Mouse (Mus musculus) lung, postnatal 0 days (tissue): Measurements from ENCODE around the gene Wdtc1. TPM values are rescaled to one million over a fixed set of nuclear protein-coding genes. Genes with fewer than 3 reads are reported as not detected.

ENCODE experiments used
- ATAC-seq: fragments of 200-750 bp; cut with Nextera tagmentation; 2 replicates; pipeline ENCODE4 v1.8.0; 2017; ENCODE audit warnings: moderate library complexity
- DNase-seq: peaks from one replicate; pipeline ENCODE4 v3.0.0-alpha.2; 2016; ENCODE audit warnings: low spot score
- H3K27ac ChIP-seq: fragments of 300-500 bp; sonication (generic); 2 replicates; pipeline ENCODE4 v1.5.1; 2014; ENCODE audit warnings: antibody characterized with exemption, mild to moderate bottlenecking, low read length, mixed read lengths
- H3K27me3 ChIP-seq: fragments of 300-500 bp; sonication (generic); replicated peaks from 2 replicates; pipeline ENCODE4 v1.6.1; 2014; ENCODE audit warnings: low read length, mixed read lengths; ENCODE audit not compliant: insufficient read depth
- H3K36me3 ChIP-seq: fragments of 300-500 bp; sonication (generic); 2 replicates; pipeline ENCODE4 v1.6.1; 2014; ENCODE audit warnings: low read length, mixed read lengths; ENCODE audit not compliant: insufficient read depth
- H3K4me1 ChIP-seq: fragments of 300-500 bp; sonication (generic); 2 replicates; pipeline ENCODE4 v1.6.1; 2014; ENCODE audit warnings: antibody characterized with exemption, low read depth, low read length, mixed read lengths; ENCODE audit not compliant: insufficient read depth
- H3K4me2 ChIP-seq: fragments of 300-500 bp; sonication (generic); replicated peaks from 2 replicates; pipeline ENCODE4 v1.6.1; 2014; ENCODE audit warnings: low read depth, mild to moderate bottlenecking, low read length, moderate library complexity, mixed read lengths
- H3K4me3 ChIP-seq: fragments of 300-500 bp; sonication (generic); 2 replicates; pipeline ENCODE4 v1.5.1; 2014; ENCODE audit warnings: low read depth, low read length
- H3K9ac ChIP-seq: fragments of 300-500 bp; sonication (generic); replicated peaks from 2 replicates; pipeline ENCODE4 v1.6.1; 2014; ENCODE audit warnings: low read depth, mild to moderate bottlenecking
- H3K9me3 ChIP-seq: fragments of 300-500 bp; sonication (generic); 2 replicates; pipeline ENCODE4 v1.6.1; 2016; ENCODE audit warnings: low read length, mixed read lengths
- CTCF ChIP-seq: IDR thresholded peaks from 2 replicates; pipeline ENCODE4 v1.5.1; 2016; ENCODE audit warnings: antibody characterized with exemption, mild to moderate bottlenecking
- EP300 ChIP-seq: IDR thresholded peaks from 2 replicates; pipeline ENCODE4 v1.6.1; 2016; ENCODE audit warnings: antibody characterized with exemption, mild to moderate bottlenecking, control low read depth
- WGBS: fragments of 180-500 bp; shearing (Covaris S2); extraction: QIAGEN DNeasy Blood & Tissue Kit; methylation state at CpG from one replicate; pipeline ENCODE4 v1.1.7; 2014; 5-methylcytosine and 5-hydroxymethylcytosine counted together
- polyA plus RNA-seq: library from polyadenylated mRNA; unstranded; fragments of >200 nt; fragmentation: Nextera tagmentation; extraction: Ambion mirVana; gene quantifications from 2 replicates; pipeline ENCODE4 v1.2.1, GENCODE M21; 2015

Gene Wdtc1
- polyA plus RNA-seq, 1 experiment from 2014 or later, result 9.9 TPM

DNA sequence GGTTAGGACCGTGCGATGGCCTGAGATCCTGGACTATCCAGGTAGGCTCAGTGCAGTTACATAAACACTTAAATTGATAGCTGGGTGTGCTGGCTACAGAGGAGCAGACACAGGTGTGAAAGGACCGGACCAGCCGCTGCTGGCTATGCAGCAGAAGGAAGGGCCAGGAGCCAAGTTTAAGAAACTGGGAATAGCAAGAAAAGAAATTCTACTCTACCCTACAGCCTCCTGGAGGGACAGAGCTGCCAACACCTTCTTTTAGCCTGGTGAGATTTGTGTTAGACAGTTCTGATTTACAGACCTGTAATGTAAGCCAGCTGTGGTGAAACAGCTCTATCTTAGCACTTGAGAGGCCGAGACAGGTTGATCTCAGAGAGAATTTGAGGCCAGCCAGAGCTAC, 37.3 kb downstream of the Wdtc1 start:
- no peak for ATAC-seq
- no peaks in the 10 kb centered on the region for H3K36me3 ChIP-seq

DNA sequence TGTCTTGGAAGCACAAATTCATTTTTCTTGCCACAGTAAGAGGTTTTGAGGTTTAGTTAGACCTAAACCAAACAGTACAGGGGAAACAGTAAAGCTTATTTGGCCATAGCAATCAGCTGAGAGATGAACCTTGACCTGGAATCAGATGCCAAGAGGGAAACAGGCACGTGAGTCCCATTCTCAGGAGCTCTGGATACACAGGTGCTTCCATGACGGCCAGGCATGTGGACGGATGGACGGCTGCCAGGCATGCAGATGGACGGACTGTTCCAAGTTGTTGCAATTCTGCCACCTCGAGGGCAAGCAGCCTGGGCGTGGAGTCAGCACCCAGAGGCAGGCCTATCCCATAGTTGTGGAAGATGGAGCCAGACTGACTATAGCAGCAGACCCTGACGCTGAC, 38.4 kb downstream of the Wdtc1 start:
- no peaks in the 10 kb centered on the region for H3K9me3 ChIP-seq
- H3K4me2 ChIP-seq, result no peak overlapping the region
- no peak overlapping the region for H3K4me3 ChIP-seq
- no peaks in the 10 kb centered on the region for H3K4me1 ChIP-seq
- WGBS, result 52% methylated on average over 8 of the region's 8 CpGs
- H3K9ac ChIP-seq, result no peak overlapping the region
- peak; percentile 52 for DNase-seq
- no peak; the same call in 1 of the 2 replicates for TF ChIP-seq EP300
- H3K36me3 ChIP-seq, result no peaks in the 10 kb centered on the region
- ATAC-seq, result 0 out of 2 replicates have a peak, but pooled peaks have one; percentile 9
- no peak overlapping the region for H3K27ac ChIP-seq
- no peaks in the 10 kb centered on the region for H3K27me3 ChIP-seq

More for the DNA sequence above, 37.3 kb downstream of the Wdtc1 start:
- H3K27me3 ChIP-seq, result no peaks in the 10 kb centered on the region
- no peak overlapping the region for H3K4me2 ChIP-seq
- no peak overlapping the region for H3K27ac ChIP-seq
- TF ChIP-seq EP300, result no peak
- no peak for TF ChIP-seq CTCF
- no peak overlapping the region for H3K9ac ChIP-seq
- H3K4me1 ChIP-seq, result no peaks in the 10 kb centered on the region
- DNase-seq, result no peak
- no peaks in the 10 kb centered on the region for H3K9me3 ChIP-seq
- no peak overlapping the region for H3K4me3 ChIP-seq
- WGBS, result 78% methylated on average over 5 of the region's 5 CpGs

DNA sequence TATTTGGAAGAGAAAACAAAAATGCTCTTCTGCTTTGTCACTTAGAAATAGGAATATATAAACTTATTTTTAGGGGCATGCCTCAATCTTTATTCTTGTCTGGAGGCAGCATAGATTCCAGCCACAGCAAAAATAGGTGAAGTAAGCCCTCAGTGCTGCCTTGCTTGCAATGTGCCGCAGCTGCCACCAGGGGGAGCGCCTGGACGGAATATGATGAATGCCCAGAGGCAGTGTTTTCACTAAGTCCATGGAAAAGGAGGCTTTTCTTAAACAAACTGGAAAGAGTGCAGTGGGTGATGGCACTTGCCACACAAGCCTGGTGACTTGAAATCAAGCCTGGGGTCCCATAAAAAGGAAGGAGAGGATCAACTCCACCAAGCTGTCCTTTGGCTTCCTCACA, 43.3 kb downstream of the Wdtc1 start:
- peak; percentile 30; the same call in 1 of the 2 replicates for ATAC-seq
- Histone ChIP-seq H3K4me2 (no peak overlapping the region), H3K4me3 (no peak overlapping the region), H3K9ac (no peak overlapping the region), H3K4me1 (no peaks in the 10 kb centered on the region), H3K9me3 (no peaks in the 10 kb centered on the region), H3K36me3 (no peaks in the 10 kb centered on the region), H3K27me3 (no peaks in the 10 kb centered on the region), H3K27ac (no peak overlapping the region)
- DNase-seq, result peak; percentile 81
- 3% methylated on average over 3 of the region's 3 CpGs for WGBS
- TF ChIP-seq EP300 (no peak), CTCF (peak; percentile 98)

DNA sequence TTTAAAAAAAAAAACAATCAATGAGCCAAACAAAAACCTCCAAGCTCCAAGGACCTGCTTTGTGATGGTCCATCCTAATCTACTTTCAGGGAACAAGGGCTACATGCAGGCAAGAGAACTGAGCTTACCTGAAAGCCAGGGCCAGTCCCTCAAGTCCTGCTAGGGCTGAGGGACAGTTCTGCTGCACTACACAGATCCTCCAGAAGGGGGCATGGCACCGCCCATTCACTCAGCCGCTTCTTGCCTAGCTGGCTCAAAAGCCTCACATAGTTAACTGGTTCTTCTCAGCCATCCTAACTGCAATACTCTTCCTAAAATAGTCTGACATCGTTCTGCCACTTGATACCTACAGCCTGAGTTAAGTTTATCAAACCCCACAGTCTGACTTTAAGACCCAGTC, 46.0 kb downstream of the Wdtc1 start:
- 46% methylated on average over 3 of the region's 3 CpGs for WGBS

DNA sequence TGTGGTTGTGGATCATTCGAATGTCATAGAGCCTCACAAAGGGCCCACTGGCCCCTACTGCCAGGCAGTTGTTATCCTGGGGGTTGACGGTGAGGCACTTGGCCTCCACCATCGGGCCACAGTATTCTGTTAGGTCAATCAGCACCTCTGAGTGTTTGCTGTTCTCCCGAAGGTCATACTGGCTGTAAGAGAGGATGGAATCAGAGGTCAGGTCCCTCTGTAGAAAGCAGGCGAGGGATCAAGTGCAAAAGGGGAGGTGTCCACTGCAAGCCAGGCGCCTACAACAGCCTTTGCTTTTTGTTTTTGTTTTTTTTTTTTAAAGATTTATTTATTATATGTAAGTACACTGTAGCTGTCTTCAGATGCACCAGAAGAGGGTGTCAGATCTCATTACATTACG, 47.5 kb downstream of the Wdtc1 start:
- Histone ChIP-seq H3K4me2 (no peak overlapping the region), H3K9ac (no peak overlapping the region), H3K9me3 (no peaks in the 10 kb centered on the region), H3K27me3 (no peaks in the 10 kb centered on the region), H3K4me1 (no peaks in the 10 kb centered on the region), H3K4me3 (no peak overlapping the region), H3K36me3 (peaks cover 17% of the 10 kb centered on the region), H3K27ac (no peak overlapping the region)
- DNase-seq, result no peak
- no peak for TF ChIP-seq EP300
- TF ChIP-seq CTCF, result no peak
- no peak for ATAC-seq
- 77% methylated on average over 7 of the region's 7 CpGs for WGBS

More for the DNA sequence above, 46.0 kb downstream of the Wdtc1 start:
- H3K27me3 ChIP-seq, result no peaks in the 10 kb centered on the region
- H3K4me3 ChIP-seq, result no peak overlapping the region
- ATAC-seq (no peak), DNase-seq (peak; percentile 52)
- 0 out of 2 replicates have a peak, but pooled peaks cover 9% of the 10 kb centered on the region for H3K36me3 ChIP-seq
- TF ChIP-seq EP300, result no peak
- peak; percentile 77 for TF ChIP-seq CTCF
- no peak overlapping the region for H3K9ac ChIP-seq
- H3K9me3 ChIP-seq, result no peaks in the 10 kb centered on the region
- no peaks in the 10 kb centered on the region for H3K4me1 ChIP-seq
- H3K4me2 ChIP-seq, result no peak overlapping the region
- H3K27ac ChIP-seq, result no peak overlapping the region

DNA sequence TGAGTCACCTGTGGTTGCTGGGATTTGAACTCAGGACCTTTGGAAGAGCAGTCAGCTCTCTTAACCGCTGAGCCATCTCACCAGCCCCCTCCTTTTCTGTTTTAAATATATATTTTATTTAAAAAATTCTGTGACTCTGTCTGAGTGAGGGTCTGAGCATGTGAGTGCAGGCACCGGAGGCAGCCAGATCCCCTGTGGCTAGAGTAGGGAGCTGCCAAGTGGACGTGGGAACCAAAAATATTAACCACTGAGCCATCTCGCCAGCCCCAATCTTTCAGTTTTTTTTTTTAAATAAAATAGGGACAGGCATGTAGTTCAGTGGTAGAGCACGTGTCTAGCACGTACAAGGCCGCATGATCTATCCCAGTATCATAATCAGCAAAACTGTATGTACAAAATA, 48.5 kb downstream of the Wdtc1 start:
- H3K27ac ChIP-seq, result no peak overlapping the region
- DNase-seq (no peak), ATAC-seq (no peak)
- H3K9me3 ChIP-seq, result no peaks in the 10 kb centered on the region
- TF ChIP-seq EP300 (no peak), CTCF (no peak)
- no peak overlapping the region for H3K4me3 ChIP-seq
- WGBS, result 93% methylated on average over 7 of the region's 7 CpGs
- no peak overlapping the region for H3K4me2 ChIP-seq
- peaks cover 20% of the 10 kb centered on the region for H3K36me3 ChIP-seq
- no peaks in the 10 kb centered on the region for H3K4me1 ChIP-seq
- no peak overlapping the region for H3K9ac ChIP-seq
- H3K27me3 ChIP-seq, result no peaks in the 10 kb centered on the region

DNA sequence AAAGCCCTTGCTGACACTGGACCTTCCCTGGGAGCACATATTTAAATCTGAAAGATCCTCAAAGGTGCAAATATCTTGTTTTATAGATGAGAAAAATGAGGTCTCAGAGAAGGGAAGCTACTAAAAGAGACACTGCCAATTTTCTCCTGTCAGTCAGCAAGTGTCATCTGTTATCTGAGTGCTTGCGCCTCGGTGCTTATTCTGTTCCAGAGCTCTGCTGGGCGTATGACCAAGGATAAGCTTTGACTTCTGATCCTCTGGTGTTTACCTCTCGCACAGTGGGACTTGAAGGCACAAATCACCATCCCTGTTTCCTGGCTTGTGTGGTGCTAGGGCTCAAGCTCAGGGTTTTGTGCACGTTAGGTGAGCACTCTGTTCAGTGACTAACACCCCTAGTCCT, 50.6 kb downstream of the Wdtc1 start:
- H3K4me3 ChIP-seq, result no peak overlapping the region
- H3K9ac ChIP-seq, result no peak overlapping the region
- no peak overlapping the region for H3K4me2 ChIP-seq
- ATAC-seq, result no peak
- whole genome bisulfite sequencing, result 72% methylated on average over 5 of the region's 5 CpGs
- no peak for DNase-seq
- no peaks in the 10 kb centered on the region for H3K27me3 ChIP-seq
- H3K27ac ChIP-seq, result no peak overlapping the region
- no peak for TF ChIP-seq EP300
- no peaks in the 10 kb centered on the region for H3K4me1 ChIP-seq
- H3K9me3 ChIP-seq, result no peaks in the 10 kb centered on the region
- H3K36me3 ChIP-seq, result peaks cover 24% of the 10 kb centered on the region
